Mouse (Mus musculus) CH12.LX (cell line): ENCODE results near the gene Nat9. TPM values are rescaled to one million over a fixed set of nuclear protein-coding genes. Genes with fewer than 3 reads are reported as not detected.

Source experiments
- DNase-seq: peaks from one replicate; pipeline ENCODE4 v3.0.0-alpha.2; 2013; ENCODE audit errors: extremely low read depth
- H3K27ac ChIP-seq: 2 replicates; pipeline ENCODE4 v1.5.1; 2012; ENCODE audit warnings: low read depth, mild to moderate bottlenecking, control low read depth, moderate library complexity; ENCODE audit not compliant: insufficient read depth
- H3K27me3 ChIP-seq: replicated peaks from 2 replicates; pipeline ENCODE3; 2012; ENCODE audit warnings: inconsistent platforms
- H3K36me3 ChIP-seq, 2 experiments: replicated peaks in 1 of 2; 2 replicates each; pipeline versions ENCODE3 to v1.6.1; 2012; ENCODE audit warnings: inconsistent platforms in 1 of 2, low read length in 1 of 2, mild to moderate bottlenecking in 1 of 2, mixed read lengths in 1 of 2, moderate library complexity in 1 of 2; ENCODE audit not compliant: control insufficient read depth in 1 of 2, insufficient read depth in 1 of 2
- H3K4me1 ChIP-seq, 2 experiments: 2 replicates each; pipeline ENCODE4 v1.6.1; 2012; ENCODE audit warnings: inconsistent platforms in 1 of 2, moderate library complexity in 1 of 2; ENCODE audit not compliant: insufficient read depth in 2 of 2, control insufficient read depth in 1 of 2
- H3K4me2 ChIP-seq: 2 replicates; pipeline ENCODE4 v1.6.1; 2012; ENCODE audit warnings: low read depth, mild to moderate bottlenecking, control low read depth; ENCODE audit not compliant: poor library complexity, insufficient read depth, severe bottlenecking
- H3K4me3 ChIP-seq, 3 experiments: fragments of 150-350 bp in 1 of 3; sonication (generic) in 1 of 3; replicated peaks in 1 of 3; 2 replicates each; pipeline versions ENCODE3 to v1.5.1; 2011 to 2012; ENCODE audit warnings: low read depth in 2 of 3, low read length in 2 of 3, mild to moderate bottlenecking in 2 of 3, moderate library complexity in 2 of 3, control low read depth in 1 of 3, improper control_type of control experiment in 1 of 3, inconsistent platforms in 1 of 3, mixed read lengths in 1 of 3; ENCODE audit not compliant: poor library complexity in 1 of 3
- H3K79me2 ChIP-seq: replicated peaks from 2 replicates; pipeline ENCODE4 v1.6.1; 2012; ENCODE audit warnings: mild to moderate bottlenecking, moderate library complexity; ENCODE audit not compliant: control insufficient read depth, poor library complexity, insufficient read depth, severe bottlenecking; ENCODE audit errors: extremely low read depth
- H3K9ac ChIP-seq: 2 replicates; pipeline ENCODE4 v1.6.1; 2012; ENCODE audit warnings: low read depth, mild to moderate bottlenecking, control low read depth, moderate library complexity; ENCODE audit not compliant: insufficient read depth
- H3K9me3 ChIP-seq: replicated peaks from 2 replicates; pipeline ENCODE3; 2012; ENCODE audit warnings: low read length, inconsistent platforms, mixed read lengths
- BHLHE40 ChIP-seq: IDR thresholded peaks from 2 replicates; pipeline ENCODE4 v1.6.1; 2011; ENCODE audit warnings: mild to moderate bottlenecking, low read depth, low read length, improper control_type of control experiment
- CHD1 ChIP-seq: IDR thresholded peaks from 2 replicates; pipeline ENCODE4 v1.6.1; 2012; ENCODE audit warnings: low read depth, low read length, improper control_type of control experiment, inconsistent platforms
- CHD2 ChIP-seq: IDR thresholded peaks from 2 replicates; pipeline ENCODE4 v1.6.1; 2011; ENCODE audit warnings: low read length, improper control_type of control experiment
- CTCF ChIP-seq, 2 experiments: IDR thresholded peaks in 1 of 2; conservative IDR thresholded peaks in 1 of 2; 2 replicates each; pipeline ENCODE4 v1.5.1; 2011 to 2012; ENCODE audit warnings: low read depth in 2 of 2, low read length in 2 of 2, improper control_type of control experiment in 1 of 2, inconsistent platforms in 1 of 2, mild to moderate bottlenecking in 1 of 2, moderate library complexity in 1 of 2
- E2F4 ChIP-seq: IDR thresholded peaks from 2 replicates; pipeline ENCODE4 v1.6.1; 2011; ENCODE audit warnings: low read depth, low read length, improper control_type of control experiment; ENCODE audit not compliant: insufficient replicate concordance
- ELF1 ChIP-seq: IDR thresholded peaks from 2 replicates; pipeline ENCODE4 v1.6.1; 2014; ENCODE audit warnings: low read depth, mild to moderate bottlenecking, inconsistent platforms, low read length, improper control_type of control experiment
- EP300 ChIP-seq: IDR thresholded peaks from 2 replicates; pipeline ENCODE4 v1.6.1; 2011; ENCODE audit warnings: low read length, improper control_type of control experiment
- ETS1 ChIP-seq: conservative IDR thresholded peaks from 2 replicates; pipeline ENCODE4 v1.6.1; 2012; ENCODE audit warnings: low read depth, mild to moderate bottlenecking, inconsistent platforms, low read length, improper control_type of control experiment, moderate library complexity
- GABPA ChIP-seq: IDR thresholded peaks from 2 replicates; pipeline ENCODE4 v1.6.1; 2012; ENCODE audit warnings: low read depth, low read length, improper control_type of control experiment, inconsistent platforms; ENCODE audit not compliant: insufficient replicate concordance
- HCFC1 ChIP-seq: IDR thresholded peaks from 2 replicates; pipeline ENCODE4 v1.6.1; 2012; ENCODE audit warnings: low read depth, mild to moderate bottlenecking, inconsistent platforms, low read length, improper control_type of control experiment
- IRF4 ChIP-seq: IDR thresholded peaks from 2 replicates; pipeline ENCODE4 v1.6.1; 2014; ENCODE audit warnings: low read depth, mild to moderate bottlenecking, inconsistent platforms, low read length, improper control_type of control experiment
- JUN ChIP-seq: IDR thresholded peaks from 2 replicates; pipeline ENCODE4 v1.6.1; 2011; ENCODE audit warnings: low read depth, mild to moderate bottlenecking, low read length, improper control_type of control experiment, moderate library complexity; ENCODE audit not compliant: insufficient read depth
- JUND ChIP-seq: conservative IDR thresholded peaks from 2 replicates; pipeline ENCODE4 v1.6.1; 2011; ENCODE audit warnings: low read depth, low read length, improper control_type of control experiment
- KAT2A ChIP-seq: IDR thresholded peaks from 2 replicates; pipeline ENCODE4 v1.6.1; 2012; ENCODE audit warnings: low read length, improper control_type of control experiment, inconsistent platforms; ENCODE audit not compliant: insufficient replicate concordance
- MAFK ChIP-seq: IDR thresholded peaks from 2 replicates; pipeline ENCODE4 v1.6.1; 2011; ENCODE audit warnings: low read length, improper control_type of control experiment; ENCODE audit not compliant: insufficient replicate concordance
- MAX ChIP-seq: IDR thresholded peaks from 2 replicates; pipeline ENCODE4 v1.6.1; 2011; ENCODE audit warnings: low read length, improper control_type of control experiment
- MAZ ChIP-seq: IDR thresholded peaks from 2 replicates; pipeline ENCODE4 v1.6.1; 2012; ENCODE audit warnings: low read depth, mild to moderate bottlenecking, inconsistent platforms, low read length, improper control_type of control experiment, moderate library complexity
- MEF2A ChIP-seq: IDR thresholded peaks from 2 replicates; pipeline ENCODE4 v1.6.1; 2014; ENCODE audit warnings: low read depth, mild to moderate bottlenecking, inconsistent platforms, low read length, improper control_type of control experiment, borderline replicate concordance
- MXI1 ChIP-seq: IDR thresholded peaks from 2 replicates; pipeline ENCODE4 v1.6.1; 2011; ENCODE audit warnings: mild to moderate bottlenecking, low read depth, low read length, improper control_type of control experiment
- MYC ChIP-seq: IDR thresholded peaks from 2 replicates; pipeline ENCODE4 v1.6.1; 2011; ENCODE audit warnings: low read depth, mild to moderate bottlenecking, improper control_type of control experiment, low read length
- NELFE ChIP-seq: IDR thresholded peaks from 2 replicates; pipeline ENCODE4 v1.6.1; 2011; ENCODE audit warnings: low read depth, low read length, improper control_type of control experiment
- NRF1 ChIP-seq: IDR thresholded peaks from 2 replicates; pipeline ENCODE4 v1.6.1; 2014; ENCODE audit warnings: low read depth, mild to moderate bottlenecking, inconsistent platforms, low read length, improper control_type of control experiment, moderate library complexity
- PAX5 ChIP-seq: IDR thresholded peaks from 2 replicates; pipeline ENCODE4 v1.6.1; 2012; ENCODE audit warnings: low read length, inconsistent platforms, mixed read lengths
- POLR2A ChIP-seq: IDR thresholded peaks from 2 replicates; pipeline ENCODE4 v1.6.1; 2011; ENCODE audit warnings: low read depth, mild to moderate bottlenecking, improper control_type of control experiment, low read length
- POLR2AphosphoS2 ChIP-seq: IDR thresholded peaks from 2 replicates; pipeline ENCODE4 v1.6.1; 2011; ENCODE audit warnings: low read depth, low read length, improper control_type of control experiment
- RAD21 ChIP-seq: IDR thresholded peaks from 2 replicates; pipeline ENCODE4 v1.6.1; 2011; ENCODE audit warnings: low read depth, mild to moderate bottlenecking, low read length, improper control_type of control experiment, moderate library complexity
- RCOR1 ChIP-seq: conservative IDR thresholded peaks from 2 replicates; pipeline ENCODE4 v1.6.1; 2012; ENCODE audit warnings: low read depth, mild to moderate bottlenecking, inconsistent platforms, low read length, improper control_type of control experiment
- SIN3A ChIP-seq: IDR thresholded peaks from 2 replicates; pipeline ENCODE4 v1.6.1; 2012; ENCODE audit warnings: low read length, improper control_type of control experiment, inconsistent platforms
- SMC3 ChIP-seq: IDR thresholded peaks from 2 replicates; pipeline ENCODE4 v1.6.1; 2011; ENCODE audit warnings: low read depth, low read length, improper control_type of control experiment
- TBP ChIP-seq: conservative IDR thresholded peaks from 2 replicates; pipeline ENCODE4 v1.6.1; 2011; ENCODE audit warnings: low read depth, low read length, improper control_type of control experiment
- TCF12 ChIP-seq: IDR thresholded peaks from 2 replicates; pipeline ENCODE4 v1.6.1; 2014; ENCODE audit warnings: low read depth, mild to moderate bottlenecking, inconsistent platforms, low read length, improper control_type of control experiment
- UBTF ChIP-seq: IDR thresholded peaks from 2 replicates; pipeline ENCODE4 v1.6.1; 2012; ENCODE audit warnings: low read depth, mild to moderate bottlenecking, inconsistent platforms, low read length, improper control_type of control experiment, moderate library complexity
- USF1 ChIP-seq: IDR thresholded peaks from 2 replicates; pipeline ENCODE4 v1.6.1; 2014; ENCODE audit warnings: low read depth, mild to moderate bottlenecking, inconsistent platforms, low read length, improper control_type of control experiment
- USF2 ChIP-seq: conservative IDR thresholded peaks from 2 replicates; pipeline ENCODE4 v1.6.1; 2011; ENCODE audit warnings: low read depth, low read length, improper control_type of control experiment
- ZC3H11A ChIP-seq: IDR thresholded peaks from 2 replicates; pipeline ENCODE4 v1.6.1; 2012; ENCODE audit warnings: low read depth, mild to moderate bottlenecking, inconsistent platforms, low read length, improper control_type of control experiment
- ZKSCAN1 ChIP-seq: IDR thresholded peaks from 2 replicates; pipeline ENCODE4 v1.6.1; 2012; ENCODE audit warnings: low read depth, inconsistent platforms, low read length, improper control_type of control experiment, borderline replicate concordance
- ZMIZ1 ChIP-seq: IDR thresholded peaks from 2 replicates; pipeline ENCODE4 v1.6.1; 2012; ENCODE audit warnings: low read depth, mild to moderate bottlenecking, inconsistent platforms, low read length, improper control_type of control experiment
- ZNF384 ChIP-seq: IDR thresholded peaks from 2 replicates; pipeline ENCODE4 v1.6.1; 2012; ENCODE audit warnings: low read depth, low read length, improper control_type of control experiment, inconsistent platforms
- dilution Hi-C: fragments of 300-500 bp; cut with MboI; formaldehyde crosslinking; loops from 2 replicates; pipeline ENCODE4 v1.14.3; 2020; ENCODE audit warnings: low sequenced_read_pairs; ENCODE audit not compliant: extremely low pct_unique_long_range_greater_than_20kb, extremely low pct_ligation_motif_present
- in situ Hi-C: fragments of 300-500 bp; cut with MboI; formaldehyde crosslinking; loops from 3 replicates; pipeline ENCODE4 v1.14.3; 2019; ENCODE audit warnings: low sequenced_read_pairs, low pct_ligation_motif_present, low pct_unique_long_range_greater_than_20kb, mixed read lengths
- polyA plus RNA-seq: library from polyadenylated mRNA; unstranded; fragments of >175 nt; gene quantifications from 2 replicates; pipeline ENCODE4 v1.2.1, GENCODE M21; 2012; ENCODE audit warnings: low read depth; ENCODE audit not compliant: insufficient read length
- total RNA-seq, 2 experiments: library from RNA; depleted of rRNA; stranded (reverse); fragments of 300-350 nt in 1 of 2; fragments of >200 nt in 1 of 2; gene quantifications; 2 replicates each; pipeline ENCODE4 v1.2.3; 2012 to 2014

Gene Nat9
- total and polyA plus RNA-seq, 3 experiments = 24.1 to 74.0 (median 30.6) TPM

- DNase-seq = peak; percentile 91
- Histone ChIP-seq H3K36me3 (peaks cover 0 to 14% of the 10 kb centered on the region in 2 experiments), H3K4me1 (peaks cover 13 to 61% of the 10 kb centered on the region in 2 experiments; a peak in 3 of 4 replicates), H3K9ac (peak within 1 kb of the TSS; percentile 73), H3K79me2 (peaks cover 40% of the 10 kb centered on the region), H3K9me3 (peaks cover 5% of the 10 kb centered on the region), H3K4me3 (peak within 1 kb of the TSS; percentile 59 to 80 (median 69)), H3K27ac (peak within 1 kb of the TSS; percentile 76), H3K4me2 (peak within 1 kb of the TSS; percentile 89), H3K27me3 (no peaks in the 10 kb centered on the region)
- dilution Hi-C loops = no loop called here
- no peak; the same call in none of the 2 replicates for TF ChIP-seq RCOR1
- TF ChIP-seq MAFK = 0 out of 2 replicates have a peak, but pooled peaks have one; percentile 26
- TF ChIP-seq MAZ = no peak; the same call in 1 of the 2 replicates
- no peak; the same call in 1 of the 2 replicates for TF ChIP-seq E2F4
- TF ChIP-seq MAX = peak; percentile 81
- peak; percentile 87 for TF ChIP-seq MEF2A
- no peak for TF ChIP-seq SMC3
- TF ChIP-seq PAX5 = no peak
- peak; percentile 59; the same call in 1 of the 2 replicates for TF ChIP-seq HCFC1
- TF ChIP-seq KAT2A = no peak
- TF ChIP-seq CHD2 = 0 out of 2 replicates have a peak, but pooled peaks have one; percentile 58
- TF ChIP-seq USF1 = no peak
- peak; percentile 58; the same call in 1 of the 2 replicates for TF ChIP-seq UBTF
- peak; percentile 5; the same call in 1 of the 2 replicates for TF ChIP-seq JUN
- TF ChIP-seq BHLHE40 = peak; percentile 78
- TF ChIP-seq ELF1 = peak; percentile 89
- TF ChIP-seq EP300 = peak; percentile 88
- TF ChIP-seq CHD1 = peak; percentile 73
- TF ChIP-seq ZMIZ1 = peak; percentile 86
- peak; percentile 91 for TF ChIP-seq TBP
- TF ChIP-seq NRF1 = no peak
- no peak for TF ChIP-seq JUND
- peak; percentile 67; the same call in 1 of the 2 replicates for TF ChIP-seq MYC
- no peak for TF ChIP-seq POLR2AphosphoS2
- TF ChIP-seq ZNF384 = 0 out of 2 replicates have a peak, but pooled peaks have one; percentile 25
- peak; percentile 84 for TF ChIP-seq TCF12
- no peak for TF ChIP-seq USF2
- no peak for TF ChIP-seq ZC3H11A
- TF ChIP-seq CTCF (conservative IDR thresholded peaks at IDR 0.05 in 1 of 2, IDR thresholded peaks at IDR 0.05 in 1 of 2; ENCODE audit: low read depth in 2 of 2, low read length in 2 of 2) = no peak
- TF ChIP-seq POLR2A = peak; percentile 77
- TF ChIP-seq SIN3A = peak; percentile 87; the same call in 1 of the 2 replicates
- TF ChIP-seq NELFE = peak; percentile 78
- TF ChIP-seq MXI1 = peak; percentile 79; the same call in 1 of the 2 replicates
- TF ChIP-seq ETS1 = peak; percentile 64
- no peak for TF ChIP-seq ZKSCAN1
- TF ChIP-seq GABPA = no peak
- peak; percentile 82 for TF ChIP-seq IRF4
- TF ChIP-seq RAD21 = no peak; the same call in 1 of the 2 replicates
- in situ Hi-C loops = no loop called here
Observed at GRCm38 (mm10) chr11:115133800-115134199, 53.9 kb downstream of the Nat9 start, which contains the start of gene Cd300lf. Gene Cd300lf, minus strand, starts transcription at chr11:115133992.
